Mouse (Mus musculus): Measurements from ENCODE around the gene Zfp277. TPM values are rescaled to one million over a fixed set of nuclear protein-coding genes. Genes with fewer than 3 reads are reported as not detected.

Zfp277 gene
- polyA plus RNA-seq, 1 experiment from 2014 or later, result 47.6 TPM

DNA sequence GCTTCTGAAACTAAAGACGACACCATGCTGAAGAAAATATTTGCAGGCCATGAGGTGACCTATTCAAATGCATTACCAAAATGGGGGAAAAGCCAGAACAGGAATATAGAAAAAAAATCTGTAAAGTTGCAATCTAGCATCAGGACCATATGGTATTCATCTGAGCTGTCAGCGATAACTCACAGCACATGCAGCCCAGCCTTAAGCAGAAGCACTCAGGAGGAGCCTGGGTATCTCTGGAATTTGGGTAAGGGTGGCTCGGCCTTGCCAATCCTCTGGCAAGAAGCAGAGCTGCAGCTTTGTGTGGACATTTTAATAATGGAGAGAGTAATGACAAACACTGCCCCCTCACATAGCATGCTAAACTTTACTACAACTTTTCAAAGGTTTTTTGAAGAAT, 15.7 kb downstream of the Zfp277 start:
- no peak overlapping the region for H3K9ac ChIP-seq (replicated peaks; ENCODE audit: low read length)
- H3K27ac ChIP-seq (replicated peaks; ENCODE audit: low read depth, low read length), result no peak overlapping the region; the same call in 1 of the 2 replicates
- H3K36me3 ChIP-seq (replicated peaks; ENCODE audit: control insufficient read depth, insufficient read depth, low read depth, low read length), result no peaks in the 10 kb centered on the region
- H3K4me3 ChIP-seq (ENCODE audit: low read depth, low read length), result no peak overlapping the region
- no peak; the same call in 1 of the 2 replicates for ATAC-seq (replicated peaks; ENCODE audit: insufficient number of reproducible peaks, low FRiP score, low TSS enrichment, low read depth)
- H3K4me1 ChIP-seq (ENCODE audit: control insufficient read depth, insufficient read depth, low read length), result no peaks in the 10 kb centered on the region; the same call in 1 of the 2 replicates
- DNase-seq (ENCODE audit: low spot score), result peak; percentile 81
- no peak overlapping the region for H3K4me2 ChIP-seq (ENCODE audit: low read depth, low read length)
- H3K9me3 ChIP-seq (replicated peaks; ENCODE audit: control insufficient read depth, low read length), result no peaks in the 10 kb centered on the region
- WGBS, result 27% methylated on average over 3 of the region's 3 CpGs
- no peaks in the 10 kb centered on the region for H3K27me3 ChIP-seq (ENCODE audit: control insufficient read depth, insufficient read depth, low read length)

DNA sequence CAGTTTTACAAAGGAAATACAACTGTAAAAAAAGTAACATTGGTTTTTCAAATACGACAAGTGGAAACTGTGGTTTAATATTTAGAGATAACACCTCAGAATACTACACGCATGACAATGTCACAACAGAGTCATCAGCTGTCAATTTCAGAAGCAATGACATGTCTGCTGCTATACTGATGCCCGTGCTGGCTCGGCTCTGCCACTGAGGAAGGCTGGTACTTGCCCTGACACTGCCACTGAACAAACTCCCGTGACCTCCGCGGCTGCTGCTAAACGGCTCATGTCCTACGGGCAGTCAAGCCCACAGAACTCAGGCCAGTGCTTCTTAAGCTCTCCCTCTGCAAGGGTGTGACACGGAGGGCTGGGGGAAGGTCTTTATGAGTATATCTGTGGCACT, 18.1 kb downstream of the Zfp277 start:
- no peaks in the 10 kb centered on the region for H3K27me3 ChIP-seq (ENCODE audit: control insufficient read depth, insufficient read depth, low read length)
- H3K36me3 ChIP-seq (replicated peaks; ENCODE audit: control insufficient read depth, insufficient read depth, low read depth, low read length), result no peaks in the 10 kb centered on the region
- ATAC-seq (replicated peaks; ENCODE audit: insufficient number of reproducible peaks, low FRiP score, low TSS enrichment, low read depth) (no peak), DNase-seq (ENCODE audit: low spot score) (no peak)
- WGBS, result 76% methylated on average over 10 of the region's 10 CpGs
- H3K4me2 ChIP-seq (ENCODE audit: low read depth, low read length), result no peak overlapping the region
- no peak overlapping the region for H3K9ac ChIP-seq (replicated peaks; ENCODE audit: low read length)
- H3K27ac ChIP-seq (replicated peaks; ENCODE audit: low read depth, low read length), result no peak overlapping the region
- H3K9me3 ChIP-seq (replicated peaks; ENCODE audit: control insufficient read depth, low read length), result no peaks in the 10 kb centered on the region
- H3K4me3 ChIP-seq (ENCODE audit: low read depth, low read length), result no peak overlapping the region
- H3K4me1 ChIP-seq (ENCODE audit: control insufficient read depth, insufficient read depth, low read length), result no peaks in the 10 kb centered on the region; the same call in 1 of the 2 replicates

DNA sequence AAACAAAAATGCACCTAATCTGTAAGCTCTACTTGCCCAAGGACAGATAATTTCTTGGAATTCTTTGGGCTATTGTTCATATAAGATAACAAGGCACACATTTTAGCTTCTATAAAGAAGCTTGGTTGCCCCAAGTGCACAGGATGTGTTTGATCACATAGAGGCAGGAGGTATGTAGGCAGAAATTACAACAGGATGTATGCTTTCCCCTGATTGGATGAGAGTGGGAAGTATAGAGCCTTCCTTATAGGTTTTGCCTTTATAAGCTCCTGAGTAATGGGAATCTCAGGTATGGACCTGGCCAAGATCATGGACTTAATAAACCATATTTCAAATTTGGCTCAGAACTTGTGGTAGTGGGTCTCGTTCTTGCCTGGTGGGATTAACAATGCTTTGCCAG, 20.7 kb downstream of the Zfp277 start:
- H3K36me3 ChIP-seq (replicated peaks; ENCODE audit: control insufficient read depth, insufficient read depth, low read depth, low read length), result no peaks in the 10 kb centered on the region
- H3K4me3 ChIP-seq (ENCODE audit: low read depth, low read length), result no peak overlapping the region
- no peak for ATAC-seq (replicated peaks; ENCODE audit: insufficient number of reproducible peaks, low FRiP score, low TSS enrichment, low read depth)
- H3K27ac ChIP-seq (replicated peaks; ENCODE audit: low read depth, low read length), result no peak overlapping the region
- no peak for DNase-seq (ENCODE audit: low spot score)
- no peak overlapping the region for H3K4me2 ChIP-seq (ENCODE audit: low read depth, low read length)
- WGBS, result 91% methylated on average over 1 of the region's 1 CpGs
- H3K9ac ChIP-seq (replicated peaks; ENCODE audit: low read length), result no peak overlapping the region
- H3K9me3 ChIP-seq (replicated peaks; ENCODE audit: control insufficient read depth, low read length), result no peaks in the 10 kb centered on the region
- H3K27me3 ChIP-seq (ENCODE audit: control insufficient read depth, insufficient read depth, low read length), result no peaks in the 10 kb centered on the region
- H3K4me1 ChIP-seq (ENCODE audit: control insufficient read depth, insufficient read depth, low read length), result no peaks in the 10 kb centered on the region

DNA sequence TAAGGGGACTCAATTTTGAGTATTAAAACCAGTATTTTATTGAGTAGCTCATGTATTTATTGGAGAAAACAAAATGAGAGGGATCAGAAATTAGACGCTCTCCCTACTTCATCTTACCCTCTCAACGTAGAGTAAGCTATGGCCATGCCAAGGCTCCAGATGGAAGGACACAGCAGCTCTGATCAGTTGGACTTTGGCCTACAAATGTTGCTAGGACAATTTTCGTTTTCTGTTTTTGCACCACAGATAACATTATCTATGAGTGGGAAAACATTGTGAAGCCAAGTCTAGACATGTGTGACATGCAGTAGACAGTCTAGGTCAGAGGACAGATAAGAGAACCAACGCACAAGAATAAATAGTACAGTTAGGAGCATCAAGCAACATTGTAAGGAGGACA, 28.4 kb downstream of the Zfp277 start:
- H3K27me3 ChIP-seq (ENCODE audit: control insufficient read depth, insufficient read depth, low read length), result no peaks in the 10 kb centered on the region
- 93% methylated on average over 4 of the region's 4 CpGs for WGBS
- ATAC-seq (replicated peaks; ENCODE audit: insufficient number of reproducible peaks, low FRiP score, low TSS enrichment, low read depth) (no peak), DNase-seq (ENCODE audit: low spot score) (no peak)
- H3K27ac ChIP-seq (replicated peaks; ENCODE audit: low read depth, low read length), result no peak overlapping the region
- H3K4me1 ChIP-seq (ENCODE audit: control insufficient read depth, insufficient read depth, low read length), result no peaks in the 10 kb centered on the region
- H3K4me3 ChIP-seq (ENCODE audit: low read depth, low read length), result no peak overlapping the region
- no peaks in the 10 kb centered on the region for H3K36me3 ChIP-seq (replicated peaks; ENCODE audit: control insufficient read depth, insufficient read depth, low read depth, low read length)
- no peaks in the 10 kb centered on the region for H3K9me3 ChIP-seq (replicated peaks; ENCODE audit: control insufficient read depth, low read length)
- H3K4me2 ChIP-seq (ENCODE audit: low read depth, low read length), result no peak overlapping the region
- H3K9ac ChIP-seq (replicated peaks; ENCODE audit: low read length), result no peak overlapping the region

DNA sequence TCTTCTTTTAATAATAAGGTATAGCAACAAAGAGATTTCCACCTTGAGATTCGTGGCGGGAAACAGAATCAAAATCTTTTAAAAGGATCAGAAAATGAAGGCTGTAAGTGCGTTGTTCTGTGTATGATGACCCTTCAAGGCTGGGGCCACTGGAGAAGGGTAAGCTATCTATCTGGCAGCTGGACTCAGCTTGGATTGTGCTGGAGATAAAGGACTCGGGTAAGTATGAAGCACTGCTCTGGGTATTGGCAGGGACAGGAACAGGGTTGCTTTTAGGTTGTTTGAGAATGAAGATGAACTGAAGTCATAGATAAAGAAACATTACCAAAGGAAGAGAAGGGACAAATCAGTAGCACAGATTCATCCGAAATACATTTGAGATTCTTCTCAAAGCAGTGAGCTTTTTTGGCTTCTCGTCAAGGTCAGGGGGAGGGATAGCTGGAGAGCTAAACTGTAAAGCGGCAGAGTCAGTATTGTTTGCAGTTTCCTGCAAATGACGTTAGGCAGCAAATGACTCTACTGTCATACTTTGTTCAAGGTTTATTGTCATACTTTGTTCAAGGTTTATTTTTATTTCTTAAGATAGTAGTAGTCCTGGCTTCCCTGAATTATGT, 30.3 kb downstream of the Zfp277 start:
- no peak overlapping the region for H3K27ac ChIP-seq (replicated peaks; ENCODE audit: low read depth, low read length)
- no peaks in the 10 kb centered on the region for H3K36me3 ChIP-seq (replicated peaks; ENCODE audit: control insufficient read depth, insufficient read depth, low read depth, low read length)
- 87% methylated on average over 8 of the region's 8 CpGs for WGBS
- H3K9ac ChIP-seq (replicated peaks; ENCODE audit: low read length), result no peak overlapping the region
- no peak for DNase-seq (ENCODE audit: low spot score)
- no peaks in the 10 kb centered on the region for H3K9me3 ChIP-seq (replicated peaks; ENCODE audit: control insufficient read depth, low read length)
- no peak overlapping the region for H3K4me2 ChIP-seq (ENCODE audit: low read depth, low read length)
- no peak overlapping the region for H3K4me3 ChIP-seq (ENCODE audit: low read depth, low read length)
- H3K4me1 ChIP-seq (ENCODE audit: control insufficient read depth, insufficient read depth, low read length), result no peaks in the 10 kb centered on the region
- no peaks in the 10 kb centered on the region for H3K27me3 ChIP-seq (ENCODE audit: control insufficient read depth, insufficient read depth, low read length)
- ATAC-seq (replicated peaks; ENCODE audit: insufficient number of reproducible peaks, low FRiP score, low TSS enrichment, low read depth), result no peak

DNA sequence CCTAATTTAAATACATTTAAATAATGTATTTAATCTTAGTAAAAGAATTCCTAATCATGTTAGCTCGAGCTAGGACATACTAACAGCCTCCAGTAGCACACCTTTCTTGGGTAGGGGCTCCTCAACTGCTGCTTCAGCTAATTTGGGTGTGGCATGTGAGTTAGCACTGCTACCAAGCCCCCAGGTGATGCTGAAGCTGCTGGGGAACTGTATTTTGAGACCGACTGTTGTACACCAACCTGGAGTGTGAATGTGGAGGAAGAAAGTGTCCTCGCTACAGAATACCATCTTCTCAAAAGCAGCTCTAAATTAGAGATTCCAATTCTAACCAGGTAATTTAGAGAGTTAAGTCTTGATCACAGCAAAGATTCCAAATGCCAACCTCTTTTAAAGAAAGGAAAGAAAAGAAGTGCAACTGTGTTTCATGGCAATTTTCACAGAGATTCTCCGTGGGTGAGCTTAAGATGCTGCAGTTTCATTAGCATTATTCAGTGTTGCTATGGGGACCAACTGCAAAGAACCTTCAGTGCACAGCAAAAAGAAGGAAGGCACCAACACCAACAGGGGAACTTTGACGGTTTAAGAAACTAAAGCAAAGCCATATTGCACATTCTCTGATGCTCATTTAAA, 30.9 kb downstream of the Zfp277 start:
- H3K36me3 ChIP-seq (replicated peaks; ENCODE audit: control insufficient read depth, insufficient read depth, low read depth, low read length), result no peaks in the 10 kb centered on the region
- ATAC-seq (replicated peaks; ENCODE audit: insufficient number of reproducible peaks, low FRiP score, low TSS enrichment, low read depth) (no peak), DNase-seq (ENCODE audit: low spot score) (no peak)
- no peaks in the 10 kb centered on the region for H3K4me1 ChIP-seq (ENCODE audit: control insufficient read depth, insufficient read depth, low read length)
- no peak overlapping the region for H3K4me2 ChIP-seq (ENCODE audit: low read depth, low read length)
- WGBS, result 73% methylated on average over 5 of the region's 5 CpGs
- H3K27me3 ChIP-seq (ENCODE audit: control insufficient read depth, insufficient read depth, low read length), result no peaks in the 10 kb centered on the region
- H3K9me3 ChIP-seq (replicated peaks; ENCODE audit: control insufficient read depth, low read length), result no peaks in the 10 kb centered on the region
- no peak overlapping the region for H3K9ac ChIP-seq (replicated peaks; ENCODE audit: low read length)
- H3K4me3 ChIP-seq (ENCODE audit: low read depth, low read length), result no peak overlapping the region
- no peak overlapping the region for H3K27ac ChIP-seq (replicated peaks; ENCODE audit: low read depth, low read length)

DNA sequence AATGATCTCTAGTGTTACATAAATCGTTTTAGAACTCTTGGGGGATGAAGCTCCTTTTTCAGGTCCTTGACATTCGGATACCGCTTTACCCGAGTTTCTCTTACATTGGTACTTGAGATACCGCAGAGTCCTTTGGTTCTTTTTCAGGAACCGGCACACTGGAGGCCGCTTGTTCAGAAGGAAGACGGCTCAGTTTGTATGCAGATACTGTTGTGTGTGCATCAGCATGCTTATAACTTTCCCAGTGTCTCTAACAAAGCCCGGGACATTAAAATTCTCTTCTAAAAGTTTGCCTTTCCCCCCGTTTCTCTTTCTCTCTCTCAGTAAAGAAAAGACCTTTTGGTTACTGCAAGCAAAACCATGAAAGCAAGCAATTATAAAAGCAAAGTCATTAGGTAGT, 45.9 kb downstream of the Zfp277 start:
- DNase-seq (ENCODE audit: low spot score) (no peak), ATAC-seq (replicated peaks; ENCODE audit: insufficient number of reproducible peaks, low FRiP score, low TSS enrichment, low read depth) (no peak)
- no peak overlapping the region for H3K4me2 ChIP-seq (ENCODE audit: low read depth, low read length)
- H3K4me1 ChIP-seq (ENCODE audit: control insufficient read depth, insufficient read depth, low read length), result no peaks in the 10 kb centered on the region
- H3K9ac ChIP-seq (replicated peaks; ENCODE audit: low read length), result no peak overlapping the region
- H3K27ac ChIP-seq (replicated peaks; ENCODE audit: low read depth, low read length), result no peak overlapping the region
- WGBS, result 90% methylated on average over 10 of the region's 10 CpGs
- no peaks in the 10 kb centered on the region for H3K27me3 ChIP-seq (ENCODE audit: control insufficient read depth, insufficient read depth, low read length)
- no peaks in the 10 kb centered on the region for H3K9me3 ChIP-seq (replicated peaks; ENCODE audit: control insufficient read depth, low read length)
- no peak overlapping the region for H3K4me3 ChIP-seq (ENCODE audit: low read depth, low read length)
- H3K36me3 ChIP-seq (replicated peaks; ENCODE audit: control insufficient read depth, insufficient read depth, low read depth, low read length), result no peaks in the 10 kb centered on the region

DNA sequence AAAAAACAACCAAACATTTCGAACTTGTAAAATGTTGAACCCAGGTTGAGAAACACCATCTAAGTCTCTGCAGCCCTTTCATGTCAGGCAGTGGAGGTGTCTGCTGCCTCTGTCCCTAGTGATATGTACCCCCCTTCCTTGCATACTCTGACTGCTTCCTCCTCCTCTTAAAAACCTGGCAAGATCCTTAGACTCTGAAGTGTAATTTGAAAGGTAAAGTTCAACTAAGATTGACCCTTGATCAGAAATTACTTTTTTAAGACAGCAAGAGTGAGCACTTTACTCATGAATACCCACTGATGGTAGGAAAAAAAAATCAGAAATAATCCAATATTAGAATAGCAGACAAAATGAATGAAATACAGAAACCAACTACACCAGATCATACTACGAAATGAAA, 46.3 kb downstream of the Zfp277 start:
- ATAC-seq (replicated peaks; ENCODE audit: insufficient number of reproducible peaks, low FRiP score, low TSS enrichment, low read depth) (no peak), DNase-seq (ENCODE audit: low spot score) (no peak)
- Histone ChIP-seq H3K36me3 (replicated peaks; ENCODE audit: control insufficient read depth, insufficient read depth, low read depth, low read length) (no peaks in the 10 kb centered on the region), H3K4me2 (ENCODE audit: low read depth, low read length) (no peak overlapping the region), H3K4me1 (ENCODE audit: control insufficient read depth, insufficient read depth, low read length) (no peaks in the 10 kb centered on the region), H3K27me3 (ENCODE audit: control insufficient read depth, insufficient read depth, low read length) (no peaks in the 10 kb centered on the region), H3K27ac (replicated peaks; ENCODE audit: low read depth, low read length) (no peak overlapping the region), H3K9ac (replicated peaks; ENCODE audit: low read length) (no peak overlapping the region), H3K4me3 (ENCODE audit: low read depth, low read length) (no peak overlapping the region), H3K9me3 (replicated peaks; ENCODE audit: control insufficient read depth, low read length) (no peaks in the 10 kb centered on the region)
- 92% methylated on average over 2 of the region's 2 CpGs for WGBS

Measured in embryonic facial prominence, embryonic 11.5 days (tissue).